Mouse (Mus musculus) cerebellum, postnatal 10 days (tissue): ENCODE data around the gene Olfr1131.
"Not testable (repeated sequence)": the region's sequence is repeated elsewhere in the genome, so short reads cannot be mapped to it uniquely, and the experiment has no call there.

Experiments
- DNase-seq, 2 experiments: peaks; one replicate each; pipeline ENCODE4 v3.0.0; 2021; ENCODE audit warnings: mixed read lengths in 2 of 2

Olfr1131 gene

DNA sequence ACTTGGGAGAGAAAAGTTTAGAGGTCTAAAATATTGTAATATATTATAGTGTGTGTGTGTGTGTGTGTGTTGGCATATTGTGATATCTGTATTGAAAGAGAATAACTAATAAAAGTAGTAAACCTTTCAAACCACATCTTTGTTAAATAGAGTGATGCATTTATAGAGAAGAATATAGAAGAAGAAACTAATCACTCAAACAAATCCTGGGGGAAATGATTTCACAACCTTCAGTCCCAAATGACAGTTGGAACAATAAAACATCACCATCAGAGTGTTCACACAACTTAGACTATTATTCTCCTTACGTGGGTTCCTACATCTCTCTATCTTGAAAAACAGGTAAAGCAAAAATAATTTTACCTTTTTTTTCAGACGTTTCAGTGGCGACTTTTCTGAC lies at the start of gene Olfr1131:
TSS of gene Olfr1131 (plus strand) at position 301 of the 400 bp plus-strand sequence.
- no peak for DNase-seq

DNA sequence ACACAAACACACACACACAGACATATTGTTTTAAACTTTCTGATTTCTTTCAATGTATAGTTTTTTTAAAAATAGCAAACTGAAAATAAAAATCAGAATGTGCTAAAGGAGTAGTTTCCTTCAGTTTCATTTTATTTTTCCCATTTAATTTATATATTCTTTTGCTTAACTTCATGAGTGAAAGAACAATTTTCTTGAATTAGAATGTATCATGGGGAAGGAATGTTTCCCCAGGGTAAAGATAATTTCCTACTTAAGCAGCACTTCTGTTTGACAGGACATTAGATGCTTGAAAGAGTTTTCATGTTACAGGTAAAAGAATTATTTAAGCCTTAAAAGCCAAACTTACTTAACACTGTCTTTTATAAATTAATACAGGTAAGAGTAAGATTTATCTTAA lies 21.0 kb upstream of the Olfr1131 start, which contains the start of gene Olfr1130:
TSS of gene Olfr1130 (plus strand) at position 301 of the 400 bp plus-strand sequence.
- DNase-seq: not testable (repeated sequence)

DNA sequence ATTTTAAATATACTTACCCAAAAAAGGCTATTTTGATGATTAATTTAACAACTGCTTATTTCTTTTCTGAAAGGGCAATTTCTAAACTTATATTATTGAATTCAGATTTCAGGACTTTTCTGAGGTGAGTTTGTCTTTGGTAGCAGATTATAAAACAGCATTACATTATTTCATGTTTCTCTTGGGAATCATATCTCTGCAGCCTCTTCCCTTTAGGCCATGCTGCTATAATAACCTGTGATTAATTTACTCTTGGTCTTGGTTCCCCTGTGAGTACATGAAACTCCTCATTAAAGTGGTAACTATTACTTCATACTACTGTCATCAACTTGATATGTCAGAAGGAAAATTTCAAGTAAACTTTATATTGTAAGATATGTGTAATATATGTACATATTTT lies 10.5 kb downstream of the Olfr1131 start, which contains the start of gene Olfr1132:
TSS of gene Olfr1132 (minus strand) at position 101 of the 400 bp plus-strand sequence.
- DNase-seq: no peak

GRCm38 (mm10) chr2:87642441-87642840 lies 15.5 kb downstream of the Olfr1131 start:
- no peak for DNase-seq

- DNase-seq: no peak
These were observed 20.4 kb downstream of the Olfr1131 start, which contains the start of gene Olfr1133 for GRCm38 (mm10) chr2:87647274-87647673. TSS of gene Olfr1133 (minus strand) at chr2:87647374.

DNA sequence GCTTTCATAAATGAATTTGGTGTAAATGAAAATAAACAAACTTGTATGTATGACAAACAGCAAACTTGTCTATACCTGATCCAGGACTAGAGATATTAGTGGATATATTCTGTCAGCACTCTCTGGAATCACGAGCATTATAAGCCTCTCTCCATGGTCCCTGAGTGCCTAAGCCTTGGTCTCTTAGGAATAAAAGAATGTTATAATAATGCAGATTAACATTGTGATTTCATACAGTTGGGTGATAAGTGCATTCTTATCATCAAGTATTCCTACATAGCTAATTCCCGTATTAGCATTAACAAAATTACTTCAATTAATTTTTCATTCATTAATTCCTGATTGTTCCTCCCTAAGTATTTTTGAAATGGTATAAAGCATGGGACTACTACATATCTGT lies 31.5 kb downstream of the Olfr1131 start, which contains the start of gene Olfr1134:
TSS of gene Olfr1134 (minus strand) at position 101 of the 400 bp plus-strand sequence.
- DNase-seq: no peak

- no peak for DNase-seq
These were observed 46.7 kb downstream of the Olfr1131 start, which contains the start of gene Olfr1135 for GRCm38 (mm10) chr2:87673564-87673963. TSS of gene Olfr1135 (minus strand) at chr2:87673664.
